ENCODE assay signal across 8 mouse cellular contexts in the genomic region with DNA sequence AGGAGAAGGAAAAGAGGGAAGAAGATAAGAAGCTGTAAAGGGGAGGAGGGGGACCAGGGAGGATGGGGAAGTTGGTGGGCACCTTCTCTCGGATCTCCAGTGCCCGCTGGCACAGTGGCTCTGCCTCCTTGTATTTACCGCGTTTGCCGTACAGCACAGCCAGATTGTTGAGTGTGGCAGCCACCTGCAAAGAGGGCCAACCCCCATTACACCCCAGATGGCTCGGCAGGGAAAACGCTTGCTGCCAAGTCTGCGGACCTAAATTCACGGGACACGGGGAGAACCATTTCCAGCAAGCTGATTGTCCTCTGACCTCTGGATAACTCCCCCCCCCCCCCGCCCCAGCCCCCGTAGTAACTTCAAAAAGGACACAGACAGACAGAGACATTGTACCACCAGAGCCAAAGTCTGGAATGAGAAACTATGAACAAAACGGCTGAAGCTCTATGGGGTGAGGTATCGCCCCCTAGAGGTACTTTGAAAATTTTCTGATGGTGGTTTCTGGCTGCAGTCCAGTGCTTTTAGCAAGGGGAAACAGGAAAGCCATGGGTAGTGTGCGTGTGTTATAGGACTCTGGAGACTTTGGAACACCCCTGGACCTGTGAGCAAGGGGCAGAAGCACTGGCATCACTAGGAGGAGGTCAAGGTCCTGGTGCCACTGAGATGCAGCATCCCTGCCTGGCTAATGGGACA. TPM values are rescaled to one million over a fixed set of nuclear protein-coding genes. Genes with fewer than 3 reads are reported as not detected.
DNase-seq lines count a peak whose midpoint lies in the region; ATAC-seq and TF ChIP-seq lines count a peak whose summit lies in the region.

No protein-coding gene starts in this region.

- H3K9me3 ChIP-seq in ES-E14 (ENCODE audit: control insufficient read depth, insufficient read depth, low read depth, low read length): no peaks in the 10 kb centered on the region
- H3K9me3 ChIP-seq in intestine, postnatal 0 days (ENCODE audit: control insufficient read depth): no peaks in the 10 kb centered on the region
- no peaks in the 10 kb centered on the region; the same call in 1 of the 2 replicates for H3K9me3 ChIP-seq in limb, embryonic 11.5 days (ENCODE audit: control insufficient read depth, low read length)
- no peaks in the 10 kb centered on the region for H3K9me3 ChIP-seq in midbrain, embryonic 13.5 days

- 29% methylated on average over 15 of the region's 15 CpGs for WGBS in intestine, postnatal 0 days
- WGBS in limb, embryonic 11.5 days: 20% methylated on average over 15 of the region's 15 CpGs
- 23% methylated on average over 15 of the region's 15 CpGs for WGBS in midbrain, embryonic 13.5 days

- in situ Hi-C loops in ES-E14 (cut with MboI; ENCODE audit: low sequenced_read_pairs in 2 of 2, unreplicated experiment in 2 of 2): no loop called here

- ATAC-seq in intestine, postnatal 0 days: peak; percentile 14; the same call in 1 of the 2 replicates
- ATAC-seq in limb, embryonic 11.5 days (ENCODE audit: insufficient number of reproducible peaks, low FRiP score, low TSS enrichment, low read depth): peak; percentile 29; the same call in 1 of the 2 replicates
- peak; percentile 53 for ATAC-seq in midbrain, embryonic 13.5 days

- peak overlapping the region; percentile 41; the same call in 1 of the 2 replicates for H3K27ac ChIP-seq in ES-E14 (ENCODE audit: insufficient read depth, low read depth, low read length, poor library complexity, severe bottlenecking)
- no peak overlapping the region for H3K27ac ChIP-seq in intestine, postnatal 0 days (ENCODE audit: low read depth, low read length)
- H3K27ac ChIP-seq in limb, embryonic 11.5 days (replicated peaks; ENCODE audit: low read depth, low read length): 0 out of 2 replicates have a peak overlapping the region, but pooled peaks have one; percentile 2
- no peak overlapping the region for H3K27ac ChIP-seq in midbrain, embryonic 13.5 days

- peaks cover 2% of the 10 kb centered on the region; the same call in 1 of the 2 replicates for H3K36me3 ChIP-seq in ES-E14 (ENCODE audit: control insufficient read depth, insufficient read depth, low read length, poor library complexity, severe bottlenecking)
- H3K36me3 ChIP-seq in intestine, postnatal 0 days (ENCODE audit: control insufficient read depth, insufficient read depth): peaks cover 74% of the 10 kb centered on the region
- no peaks in the 10 kb centered on the region; the same call in 1 of the 2 replicates for H3K36me3 ChIP-seq in limb, embryonic 11.5 days (ENCODE audit: control insufficient read depth, insufficient read depth, low read length)
- peaks cover 78% of the 10 kb centered on the region for H3K36me3 ChIP-seq in midbrain, embryonic 13.5 days

- no peak overlapping the region for H3K4me3 ChIP-seq in ES-E14 (ENCODE audit: insufficient read depth in 1 of 2, low read depth in 1 of 2, low read length in 2 of 2, poor library complexity in 1 of 2, severe bottlenecking in 1 of 2)
- H3K4me3 ChIP-seq in intestine, postnatal 0 days (ENCODE audit: low read depth, low read length): no peak overlapping the region
- no peak overlapping the region for H3K4me3 ChIP-seq in limb, embryonic 11.5 days (ENCODE audit: low read depth, low read length)
- no peak overlapping the region for H3K4me3 ChIP-seq in midbrain, embryonic 13.5 days (replicated peaks)

- TF ChIP-seq CTCF in intestine, postnatal 0 days (IDR thresholded peaks at IDR 0.05; ENCODE audit: low read depth): peak; percentile 83

- peak overlapping the region; percentile 6; the same call in 1 of the 2 replicates for H3K4me2 ChIP-seq in intestine, postnatal 0 days (replicated peaks; ENCODE audit: low read depth)
- H3K4me2 ChIP-seq in limb, embryonic 11.5 days (ENCODE audit: low read depth, severe bottlenecking): peak overlapping the region; percentile 10; the same call in 1 of the 2 replicates
- no peak overlapping the region for H3K4me2 ChIP-seq in midbrain, embryonic 13.5 days (replicated peaks)

- no peaks in the 10 kb centered on the region for H3K27me3 ChIP-seq in intestine, postnatal 0 days (replicated peaks; ENCODE audit: control insufficient read depth, insufficient read depth, low read length)
- H3K27me3 ChIP-seq in limb, embryonic 11.5 days (ENCODE audit: control insufficient read depth, insufficient read depth, low read length): no peaks in the 10 kb centered on the region
- H3K27me3 ChIP-seq in midbrain, embryonic 13.5 days: no peaks in the 10 kb centered on the region

- no peak overlapping the region for H3K9ac ChIP-seq in ES-E14 (ENCODE audit: insufficient read depth, low read depth, low read length, poor library complexity, severe bottlenecking)
- H3K9ac ChIP-seq in intestine, postnatal 0 days (ENCODE audit: low read depth, low read length): no peak overlapping the region
- no peak overlapping the region for H3K9ac ChIP-seq in limb, embryonic 11.5 days (ENCODE audit: low read length)
- 0 out of 2 replicates have a peak overlapping the region, but pooled peaks have one; percentile 11 for H3K9ac ChIP-seq in midbrain, embryonic 13.5 days (replicated peaks)

- peaks cover 0 to 25% of the 10 kb centered on the region in 2 experiments; a peak in 2 of 4 replicates for H3K4me1 ChIP-seq in ES-E14 (ENCODE audit: control insufficient read depth in 2 of 2, insufficient read depth in 2 of 2, low read length in 2 of 2, poor library complexity in 1 of 2)
- no peaks in the 10 kb centered on the region for H3K4me1 ChIP-seq in intestine, postnatal 0 days (replicated peaks; ENCODE audit: control insufficient read depth, insufficient read depth, low read length)
- H3K4me1 ChIP-seq in limb, embryonic 11.5 days (ENCODE audit: control insufficient read depth, insufficient read depth, low read length): no peaks in the 10 kb centered on the region; the same call in 1 of the 2 replicates
- H3K4me1 ChIP-seq in midbrain, embryonic 13.5 days (replicated peaks): peaks cover 5% of the 10 kb centered on the region; the same call in 1 of the 2 replicates

- DNase-seq in 3T3-L1 (ENCODE audit: low read depth, low spot score) (peak; percentile 93), ES-E14 (ENCODE audit: low read depth, low spot score) (no peak)
- peak; percentile 75 to 79 for DNase-seq in cerebellum, postnatal 25 days
- DNase-seq in heart, adult 18-20 months: peak; percentile 74 to 84
- DNase-seq in limb, embryonic 11.5 days (ENCODE audit: low spot score): peak; percentile 53
- DNase-seq in thymus, postnatal 25 days: peak; percentile 49

TF ChIP-seq in ES-E14, 5 proteins besides CTCF, POLR2A, EP300 and RAD21:
- TF ChIP-seq ZNF384 (IDR thresholded peaks at IDR 0.05; ENCODE audit: low read depth, low read length) (no peak), CHD2 (IDR thresholded peaks at IDR 0.05; ENCODE audit: low read depth, low read length) (no peak), ZC3H11A (IDR thresholded peaks at IDR 0.05; ENCODE audit: borderline replicate concordance, low read depth, low read length) (no peak), MAFK (IDR thresholded peaks at IDR 0.05; ENCODE audit: insufficient read depth, low read depth, low read length) (no peak), HCFC1 (IDR thresholded peaks at IDR 0.05; ENCODE audit: borderline replicate concordance, insufficient read depth, low read length) (no peak)
TF ChIP-seq in ES-E14: peak in this region for 0.

RNA-seq across cellular contexts. Expression of gene Ptk7, which starts 7.7 kb away (rescaled TPM):
- total RNA-seq in ES-E14 (2012; rRNA removed): 200 and 384 TPM in 2 replicates
- 1 to 10 TPM; 2.0 to 2.5 TPM for total RNA-seq in heart, adult 18-20 months (2021)
- 13.7 and 14.7 TPM in 2 replicates for polyA plus RNA-seq in intestine, postnatal 0 days (2015; fragmentation: Nextera tagmentation; extraction: Ambion mirVana)
- 50.3 and 60.4 TPM in 2 replicates for polyA plus RNA-seq in limb, embryonic 11.5 days (2014; fragmentation: Nextera tagmentation; extraction: Ambion mirVana)
- polyA plus RNA-seq in midbrain, embryonic 13.5 days (2015; fragmentation: Nextera tagmentation; extraction: Ambion mirVana): 33.4 and 37.5 TPM in 2 replicates

RNA-seq across cellular contexts. Expression of gene Klc4, which starts 8.8 kb away (rescaled TPM):
- 17.8 and 20.7 TPM in 2 replicates for total RNA-seq in ES-E14 (2012; rRNA removed)
- 10 to 100 TPM; 25.9 to 26.8 TPM for total RNA-seq in heart, adult 18-20 months (2021)
- polyA plus RNA-seq in intestine, postnatal 0 days (2015; fragmentation: Nextera tagmentation; extraction: Ambion mirVana): 102 and 107 TPM in 2 replicates
- 23.8 and 25.7 TPM in 2 replicates for polyA plus RNA-seq in limb, embryonic 11.5 days (2014; fragmentation: Nextera tagmentation; extraction: Ambion mirVana)
- 49.1 and 54.1 TPM in 2 replicates for polyA plus RNA-seq in midbrain, embryonic 13.5 days (2015; fragmentation: Nextera tagmentation; extraction: Ambion mirVana)

RNA-seq across cellular contexts. Expression of gene Mrpl2, which starts 9.1 kb away (rescaled TPM):
- total RNA-seq in ES-E14 (2012; rRNA removed): 205 and 261 TPM in 2 replicates
- 100 to 1,000 TPM; 136 to 141 TPM for total RNA-seq in heart, adult 18-20 months (2021)
- polyA plus RNA-seq in intestine, postnatal 0 days (2015; fragmentation: Nextera tagmentation; extraction: Ambion mirVana): 138 and 139 TPM in 2 replicates
- 106 and 126 TPM in 2 replicates for polyA plus RNA-seq in limb, embryonic 11.5 days (2014; fragmentation: Nextera tagmentation; extraction: Ambion mirVana)
- 75.1 and 89.5 TPM in 2 replicates for polyA plus RNA-seq in midbrain, embryonic 13.5 days (2015; fragmentation: Nextera tagmentation; extraction: Ambion mirVana)

RNA-seq across cellular contexts. Expression of gene Cul7, which starts 13.2 kb away (rescaled TPM):
- total RNA-seq in ES-E14 (2012; rRNA removed): 88.5 and 96.1 TPM in 2 replicates
- total RNA-seq in heart, adult 18-20 months (2021): 10 to 100 TPM; 16.9 to 18.8 TPM
- polyA plus RNA-seq in intestine, postnatal 0 days (2015; fragmentation: Nextera tagmentation; extraction: Ambion mirVana): 18.0 and 19.2 TPM in 2 replicates
- 34.6 and 36.3 TPM in 2 replicates for polyA plus RNA-seq in limb, embryonic 11.5 days (2014; fragmentation: Nextera tagmentation; extraction: Ambion mirVana)
- 41.6 and 46.3 TPM in 2 replicates for polyA plus RNA-seq in midbrain, embryonic 13.5 days (2015; fragmentation: Nextera tagmentation; extraction: Ambion mirVana)

RNA-seq across cellular contexts. Expression of gene Rrp36, which starts 37.2 kb away (rescaled TPM):
- 44.5 and 57.0 TPM in 2 replicates for total RNA-seq in ES-E14 (2012; rRNA removed)
- total RNA-seq in heart, adult 18-20 months (2021): 10 to 100 TPM; 13.4 to 14.2 TPM
- polyA plus RNA-seq in intestine, postnatal 0 days (2015; fragmentation: Nextera tagmentation; extraction: Ambion mirVana): 49.0 and 55.6 TPM in 2 replicates
- 59.8 and 61.3 TPM in 2 replicates for polyA plus RNA-seq in limb, embryonic 11.5 days (2014; fragmentation: Nextera tagmentation; extraction: Ambion mirVana)
- 48.1 and 49.9 TPM in 2 replicates for polyA plus RNA-seq in midbrain, embryonic 13.5 days (2015; fragmentation: Nextera tagmentation; extraction: Ambion mirVana)

Comparison
In these comparisons a context has a peak if more than half of its experiments do, and no peak if none do; other contexts are left out.
1. H3K27ac ChIP-seq: peak in ES-E14 (single experiment) and limb, embryonic 11.5 days (single experiment); none in intestine, postnatal 0 days (single experiment) and midbrain, embryonic 13.5 days (single experiment).
2. Peak in every context shown above with its lines, with median percentiles within 50 percentile points of each other: ATAC-seq.